Mouse (Mus musculus): ENCODE measurements around the gene Fgf15. TPM values are rescaled to one million over a fixed set of nuclear protein-coding genes. Genes with fewer than 3 reads are reported as not detected.
A peak's percentile ranks its signal among the peaks of the same experiment; 100 is the strongest.

The Fgf15 gene
- polyA plus RNA-seq, 1 experiment from 2014 or later: 0.10 TPM

DNA sequence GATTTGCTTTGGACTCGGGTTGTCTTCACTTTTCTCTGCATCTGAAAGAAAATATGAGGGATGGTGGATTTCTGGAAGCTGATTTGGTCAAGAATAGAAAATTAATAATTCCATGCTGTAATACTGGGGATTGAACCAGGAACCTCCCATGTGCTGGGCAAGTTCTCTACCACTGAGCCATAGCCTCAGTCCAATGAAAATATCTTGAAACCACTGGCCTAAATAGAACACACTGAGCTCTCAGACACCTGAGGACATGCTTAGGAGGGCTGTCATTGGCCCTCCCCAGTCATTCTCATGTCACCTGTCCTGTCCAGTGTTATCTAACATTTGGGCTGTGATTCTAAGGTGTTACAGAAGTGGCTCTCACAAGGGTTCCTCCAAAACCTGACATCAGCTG, 14.8 kb downstream of the Fgf15 start:
- CTCF ChIA-PET: no interaction called here

DNA sequence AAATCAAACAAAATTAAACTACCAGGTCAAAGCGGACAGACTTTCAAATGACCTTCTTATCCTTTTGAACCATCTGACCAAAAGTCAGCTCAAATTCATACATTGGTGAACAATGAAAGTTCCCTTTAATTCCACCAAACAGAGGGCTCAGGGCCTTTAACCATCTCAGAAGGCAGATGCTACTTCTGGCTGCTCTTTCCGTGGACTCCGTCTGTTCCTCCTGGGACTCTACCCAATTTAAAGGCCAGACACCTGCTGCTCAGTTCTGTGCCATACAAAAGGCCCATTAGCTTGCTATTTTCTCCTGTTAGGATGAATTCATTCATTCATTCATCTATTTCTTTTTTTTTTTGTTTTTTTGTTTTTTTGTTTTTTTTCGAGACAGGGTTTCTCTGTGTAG, 16.6 kb downstream of the Fgf15 start:
- DNase-seq (ENCODE audit: low read depth, low spot score): no peak
- ChIA-PET CTCF (no interaction called here), POLR2A (no interaction called here)
- ATAC-seq: no peak
- in situ Hi-C loops (cut with MboI; ENCODE audit: low pct_unique_long_range_greater_than_20kb): no loop called here
- TF ChIP-seq CTCF (IDR thresholded peaks at IDR 0.05): no peak
- no peaks in the 10 kb centered on the region for H3K27me3 ChIP-seq

More for the DNA sequence above, 14.8 kb downstream of the Fgf15 start:
- DNase-seq (ENCODE audit: low read depth, low spot score) (no peak), ATAC-seq (no peak)
- in situ Hi-C loops (cut with MboI; ENCODE audit: low pct_unique_long_range_greater_than_20kb): no loop called here
- POLR2A ChIA-PET: no interaction called here
- no peak for TF ChIP-seq CTCF (IDR thresholded peaks at IDR 0.05)
- H3K27me3 ChIP-seq: no peaks in the 10 kb centered on the region

DNA sequence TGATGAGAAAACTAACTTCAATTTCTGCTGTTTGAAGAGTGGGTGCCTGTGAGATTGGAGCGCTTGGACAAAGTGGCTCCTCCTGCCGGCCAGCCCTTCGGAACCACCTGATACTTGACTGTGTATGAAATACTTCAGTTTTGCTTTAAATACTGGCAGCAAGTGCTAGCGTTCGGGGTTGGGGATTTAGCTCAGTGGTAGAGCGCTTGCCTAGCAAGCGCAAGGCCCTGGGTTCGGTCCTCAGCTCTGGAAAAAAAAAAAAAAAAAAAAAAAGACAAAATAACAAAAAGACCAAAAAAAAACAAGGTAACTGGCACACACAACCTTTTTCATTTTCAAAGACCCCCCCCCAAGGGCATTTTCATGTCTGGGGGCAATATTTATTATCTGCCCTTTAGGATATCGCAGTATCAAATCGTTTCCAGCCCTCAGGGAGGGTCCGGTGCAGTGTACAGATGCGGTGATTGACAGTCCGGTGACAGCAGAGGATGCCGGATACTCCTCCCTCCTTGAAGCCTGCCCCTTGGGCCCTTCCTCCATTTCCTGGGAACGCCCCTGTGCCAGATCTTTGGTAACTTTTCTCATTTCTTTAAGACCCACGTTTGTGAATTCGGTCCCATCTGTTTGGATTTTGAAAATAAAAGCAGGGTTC, 18.1 kb downstream of the Fgf15 start:
- no peak for DNase-seq (ENCODE audit: low read depth, low spot score)
- ATAC-seq: peak; percentile 72
- no peaks in the 10 kb centered on the region for H3K27me3 ChIP-seq
- in situ Hi-C loops (cut with MboI; ENCODE audit: low pct_unique_long_range_greater_than_20kb): no loop called here
- ChIA-PET POLR2A (no interaction called here), CTCF (no interaction called here)
- TF ChIP-seq CTCF (IDR thresholded peaks at IDR 0.05): no peak

DNA sequence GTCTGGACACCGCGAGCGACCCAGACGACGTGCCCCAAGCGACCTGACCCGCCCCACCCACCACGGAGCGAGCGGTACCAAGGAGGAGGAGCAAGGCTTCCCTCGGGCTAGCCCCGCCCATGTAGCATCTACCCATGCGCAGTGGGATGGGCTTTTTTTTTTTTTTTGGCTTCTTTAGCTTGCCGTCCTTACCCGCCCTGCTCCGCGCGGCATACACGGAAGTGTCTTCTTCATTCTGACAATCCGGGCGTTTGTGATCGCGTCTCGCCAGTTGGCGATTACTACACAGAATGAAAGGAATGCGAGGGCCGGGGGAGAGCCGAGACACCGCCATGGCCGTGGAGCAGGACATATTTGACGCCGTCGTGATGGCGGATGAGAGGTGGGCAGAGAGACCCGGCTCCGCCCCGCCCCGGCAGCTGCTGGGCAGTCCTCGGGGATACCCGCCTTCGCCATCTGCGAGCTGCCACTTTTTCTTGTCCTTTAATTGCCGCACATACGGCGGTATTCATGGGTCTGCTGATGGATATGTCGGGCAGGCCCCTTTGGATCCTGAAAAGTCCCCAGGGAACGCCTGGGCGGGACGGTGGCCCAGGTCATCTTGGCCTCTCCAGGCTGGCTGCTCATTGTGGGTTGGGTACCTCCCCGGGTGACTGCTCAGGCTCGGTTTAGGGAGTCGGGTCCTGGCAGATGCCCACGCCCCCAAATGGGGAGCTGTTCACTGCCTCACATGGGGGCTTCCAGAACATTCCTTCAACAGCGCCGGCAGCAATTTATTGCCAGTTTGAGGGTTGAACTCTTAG, 18.8 kb downstream of the Fgf15 start, which contains the start of gene LTO1:
TSS of gene LTO1 (plus strand) at position 153 of the 803 bp plus-strand sequence.
- ATAC-seq (peak; percentile 73), DNase-seq (ENCODE audit: low read depth, low spot score) (peak; percentile 77)
- no peaks in the 10 kb centered on the region for H3K27me3 ChIP-seq
- CTCF ChIA-PET: no interaction called here
- no peak for TF ChIP-seq CTCF (IDR thresholded peaks at IDR 0.05)
- POLR2A ChIA-PET: interaction anchor here (0.7 to 1.2 kb wide), 2 partner anchors 11 to 14 kb away, joined by 4 to 5 read pairs; no protein-coding TSS in a partner anchor
- in situ Hi-C loops (cut with MboI; ENCODE audit: low pct_unique_long_range_greater_than_20kb): no loop called here

DNA sequence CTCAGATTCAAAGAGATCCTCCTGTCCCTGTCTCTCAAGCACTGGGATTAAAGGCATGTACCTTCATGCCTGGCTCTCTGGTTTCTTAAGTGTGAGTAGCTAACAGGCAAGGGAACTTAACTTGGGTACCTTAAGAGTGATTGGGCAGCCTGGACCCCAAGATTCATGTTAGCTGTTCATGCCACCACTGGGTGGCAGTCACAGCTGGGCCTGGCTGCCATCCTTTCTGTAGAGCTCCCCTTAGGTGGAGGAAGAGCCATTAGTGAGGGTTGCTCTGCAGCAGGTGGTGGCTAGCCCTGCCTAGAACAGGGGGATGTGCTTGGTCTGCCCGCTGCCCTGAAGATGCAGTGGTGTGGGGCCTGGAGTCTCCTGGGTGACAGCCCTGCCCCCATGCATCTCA, 22.5 kb downstream of the Fgf15 start:
- H3K27me3 ChIP-seq: no peaks in the 10 kb centered on the region
- no peak for ATAC-seq
- ChIA-PET CTCF (interaction anchor here (1.0 to 1.6 kb wide), 3 partner anchors 9 to 17 kb away, joined by 3 to 7 read pairs (median 3); no protein-coding TSS in a partner anchor), POLR2A (no interaction called here)
- TF ChIP-seq CTCF (IDR thresholded peaks at IDR 0.05): no peak
- in situ Hi-C loops (cut with MboI; ENCODE audit: low pct_unique_long_range_greater_than_20kb): no loop called here
- DNase-seq (ENCODE audit: low read depth, low spot score): no peak

DNA sequence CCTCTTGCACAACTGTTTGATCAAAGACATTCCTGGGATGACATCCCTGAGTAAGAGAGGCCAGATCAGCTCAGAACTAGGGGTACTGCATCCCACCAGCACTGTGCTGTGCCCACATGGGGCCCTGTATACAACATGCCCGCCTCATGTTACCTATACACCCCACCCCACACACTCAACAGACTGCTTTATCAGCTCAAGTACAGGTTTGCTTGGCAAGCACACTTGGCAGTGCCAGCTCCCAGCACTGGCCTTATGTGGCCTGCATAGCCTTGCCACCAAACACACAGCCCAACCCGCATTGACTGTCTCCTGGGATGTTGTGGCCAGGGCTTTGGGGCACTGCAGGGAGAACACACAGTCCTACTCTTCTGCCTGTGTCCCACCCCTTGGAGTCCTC, 31.3 kb downstream of the Fgf15 start:
- DNase-seq (ENCODE audit: low read depth, low spot score): no peak
- in situ Hi-C loops (cut with MboI; ENCODE audit: low pct_unique_long_range_greater_than_20kb): no loop called here

DNA sequence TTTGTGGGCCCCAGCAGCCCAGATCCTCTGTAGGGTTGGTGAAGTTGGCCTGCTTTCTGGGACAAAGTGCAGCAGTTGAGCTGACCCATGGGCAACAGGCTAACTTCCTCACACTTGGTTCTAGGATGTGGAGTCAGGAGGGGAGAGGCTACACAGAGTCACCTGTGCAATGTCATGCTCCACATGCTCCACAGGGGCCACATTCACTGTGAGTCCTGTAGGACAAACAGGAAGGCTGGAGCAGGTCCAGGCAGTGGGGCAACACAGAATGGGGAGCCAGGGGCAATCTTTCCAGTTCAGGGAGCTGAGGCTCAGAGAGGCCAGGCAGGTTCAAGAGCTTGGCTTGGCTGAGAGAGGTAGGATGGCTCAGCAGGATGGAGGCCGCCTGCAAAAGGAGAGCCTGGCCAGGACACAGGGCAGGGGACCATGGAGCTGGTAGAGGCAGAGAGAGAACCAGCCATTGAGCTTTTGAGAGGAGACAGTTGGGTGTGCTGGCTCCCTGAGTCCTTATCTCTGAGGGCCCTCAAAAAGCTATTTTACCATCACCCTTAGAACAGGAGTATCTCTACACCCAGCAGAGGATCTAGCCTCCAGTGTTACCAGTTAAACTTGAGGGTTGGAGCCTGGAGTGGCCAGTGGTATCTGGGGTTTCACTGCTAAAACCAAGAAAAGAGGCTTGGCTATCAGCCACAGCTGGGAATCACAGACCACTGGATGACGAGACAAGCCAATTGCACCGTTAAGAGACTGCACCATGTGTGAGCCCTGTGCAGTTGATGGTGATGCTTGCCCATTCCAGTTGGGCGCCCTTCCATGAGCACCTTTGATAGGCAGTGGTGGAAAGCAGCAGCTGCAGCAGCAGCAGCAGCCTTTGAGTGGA, 31.9 kb downstream of the Fgf15 start:
- no peak for TF ChIP-seq CTCF (IDR thresholded peaks at IDR 0.05)
- POLR2A ChIA-PET: interaction anchor here (1.0 to 1.2 kb wide), 2 partner anchors 13 to 314 kb away, joined by 3 to 5 read pairs; no protein-coding TSS in a partner anchor
- ATAC-seq: no peak

More for the DNA sequence above, 31.3 kb downstream of the Fgf15 start:
- no peak for TF ChIP-seq CTCF (IDR thresholded peaks at IDR 0.05)
- CTCF ChIA-PET: interaction anchor here (1.0 to 1.5 kb wide), 2 partner anchors 9 to 10 kb away, joined by 3 to 11 read pairs; no protein-coding TSS in a partner anchor
- no peak for ATAC-seq
- H3K27me3 ChIP-seq: no peaks in the 10 kb centered on the region
- POLR2A ChIA-PET: interaction anchor here (1.0 kb wide), 1 partner anchor 314 kb away, joined by 3 read pairs; no protein-coding TSS in a partner anchor

DNA sequence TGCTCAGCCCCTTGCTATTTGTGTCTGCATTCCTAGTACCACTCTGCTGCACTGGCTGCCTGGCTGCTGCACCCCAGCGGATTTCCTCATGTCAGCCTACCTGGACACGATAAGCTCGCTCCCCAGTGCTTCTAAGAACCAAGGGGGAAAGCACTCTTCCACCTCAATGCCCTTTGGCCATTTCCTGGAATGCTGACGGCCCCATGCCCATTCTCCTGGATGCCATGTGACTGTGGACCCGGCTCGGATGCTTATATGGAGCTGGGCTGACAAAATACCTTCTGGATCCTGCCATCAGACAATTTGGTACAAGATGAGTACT, 32.5 kb downstream of the Fgf15 start:
- in situ Hi-C loops (cut with MboI; ENCODE audit: low pct_unique_long_range_greater_than_20kb): no loop called here
- peak; percentile 5 for ATAC-seq
- POLR2A ChIA-PET: interaction anchor here (1.2 kb wide), 1 partner anchor 13 kb away, joined by 5 read pairs; no protein-coding TSS in a partner anchor
- no peak for TF ChIP-seq CTCF (IDR thresholded peaks at IDR 0.05)
- CTCF ChIA-PET: interaction anchor here (1.5 kb wide), 1 partner anchor 9 kb away, joined by 11 read pairs; no protein-coding TSS in a partner anchor
- no peaks in the 10 kb centered on the region for H3K27me3 ChIP-seq
- no peak for DNase-seq (ENCODE audit: low read depth, low spot score)

More for the DNA sequence above, 31.9 kb downstream of the Fgf15 start:
- H3K27me3 ChIP-seq: no peaks in the 10 kb centered on the region
- CTCF ChIA-PET: interaction anchor here (1.0 to 1.5 kb wide), 2 partner anchors 9 kb away, joined by 3 to 11 read pairs; no protein-coding TSS in a partner anchor
- in situ Hi-C loops (cut with MboI; ENCODE audit: low pct_unique_long_range_greater_than_20kb): no loop called here
- DNase-seq (ENCODE audit: low read depth, low spot score): no peak

DNA sequence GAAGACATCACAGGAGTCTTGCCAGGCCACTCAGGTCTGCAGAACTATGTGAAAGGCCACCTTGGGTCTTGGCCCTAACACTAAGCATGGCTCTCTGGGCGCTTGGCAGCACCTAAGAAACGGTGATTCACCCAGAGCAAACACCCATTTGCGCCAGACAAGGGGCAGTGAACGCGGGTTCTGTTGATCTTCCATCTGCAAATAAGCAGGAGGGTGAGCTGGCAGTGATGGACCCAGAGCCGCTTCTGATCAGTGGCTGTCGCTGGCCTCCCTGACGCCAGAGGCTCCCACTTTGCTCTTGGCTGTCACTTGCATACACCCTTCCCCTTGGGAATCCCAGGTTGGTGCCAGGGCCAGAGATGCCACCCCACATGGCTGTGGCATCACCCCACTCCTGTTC, 33.2 kb downstream of the Fgf15 start:
- ATAC-seq (no peak), DNase-seq (ENCODE audit: low read depth, low spot score) (no peak)
- ChIA-PET POLR2A (interaction anchor here (1.2 kb wide), 1 partner anchor 14 kb away, joined by 5 read pairs; no protein-coding TSS in a partner anchor), CTCF (interaction anchor here (1.2 kb wide), 1 partner anchor 313 kb away, joined by 4 read pairs; no protein-coding TSS in a partner anchor)
- TF ChIP-seq CTCF (IDR thresholded peaks at IDR 0.05): no peak
- in situ Hi-C loops (cut with MboI; ENCODE audit: low pct_unique_long_range_greater_than_20kb): no loop called here
- no peaks in the 10 kb centered on the region for H3K27me3 ChIP-seq

DNA sequence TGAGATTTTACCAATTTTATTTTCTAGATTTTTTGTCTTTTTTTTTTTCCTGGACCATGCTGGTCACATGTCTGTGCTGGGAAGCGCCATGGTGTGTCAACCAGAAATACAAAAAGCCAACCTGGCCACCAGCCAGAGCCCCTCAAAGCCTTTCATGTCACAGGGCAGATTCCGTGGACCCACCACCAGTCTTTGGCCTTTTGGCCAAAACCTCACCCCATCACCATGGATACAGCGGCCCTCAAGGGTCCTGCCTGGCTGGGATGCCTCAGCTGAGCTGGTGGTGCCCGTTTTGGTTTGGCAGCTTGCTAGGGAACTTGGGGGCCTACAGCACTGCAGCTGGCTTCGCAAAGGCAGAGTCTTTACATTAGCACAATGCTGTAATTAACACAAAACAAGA, 33.6 kb downstream of the Fgf15 start:
- POLR2A ChIA-PET: no interaction called here
- CTCF ChIA-PET: interaction anchor here (1.2 kb wide), 1 partner anchor 312 kb away, joined by 4 read pairs; no protein-coding TSS in a partner anchor
- in situ Hi-C loops (cut with MboI; ENCODE audit: low pct_unique_long_range_greater_than_20kb): loop anchor here (10.0 kb wide), 1 partner anchor 215 kb away; no protein-coding TSS in a partner anchor
- DNase-seq (ENCODE audit: low read depth, low spot score): no peak
- H3K27me3 ChIP-seq: no peaks in the 10 kb centered on the region
- TF ChIP-seq CTCF (IDR thresholded peaks at IDR 0.05): no peak
- no peak for ATAC-seq

Data from Patski (cell line).